Mouse (Mus musculus): ENCODE measurements around the gene Pm20d2.

The Pm20d2 gene

DNA sequence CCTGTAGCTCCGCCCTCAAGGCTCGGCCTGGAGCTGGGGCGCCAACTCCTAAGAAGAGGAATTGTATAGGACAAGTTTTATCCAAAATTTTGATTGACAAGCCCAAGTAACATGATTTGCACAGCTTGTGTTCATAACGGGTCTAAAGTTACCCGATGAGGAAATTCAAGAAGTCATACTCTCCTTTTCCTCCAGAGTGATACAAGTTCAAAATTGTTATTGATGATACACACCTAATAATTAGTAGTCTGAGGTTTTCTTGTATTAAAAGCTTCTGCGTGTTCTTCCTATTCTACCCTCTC, at the start of gene Pm20d2:
Gene Pm20d2 (minus strand): TSS at position 3 of the 302 bp plus-strand sequence.
- DNase-seq (ENCODE audit: low spot score) = no peak

DNA sequence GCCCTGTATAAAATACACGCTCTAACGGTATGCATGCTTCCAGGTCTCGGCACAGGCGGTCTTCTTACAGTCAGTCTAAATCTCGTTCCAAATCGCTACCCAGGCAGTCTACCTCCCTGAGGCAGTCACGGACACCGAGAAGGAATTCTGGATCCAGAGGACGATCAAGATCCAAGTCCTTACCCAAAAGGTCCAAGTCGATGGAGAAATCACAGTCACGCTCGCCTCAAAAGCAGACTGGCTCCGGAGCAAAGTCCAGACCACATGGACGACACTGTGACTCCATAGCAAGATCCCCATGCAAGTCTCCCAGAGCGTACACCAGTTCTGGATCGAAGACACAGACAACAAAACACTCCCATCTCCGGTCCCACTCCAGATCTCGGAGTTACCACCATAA, 41.3 kb upstream of the Pm20d2 start:
- no peak for DNase-seq (ENCODE audit: low spot score)

DNA sequence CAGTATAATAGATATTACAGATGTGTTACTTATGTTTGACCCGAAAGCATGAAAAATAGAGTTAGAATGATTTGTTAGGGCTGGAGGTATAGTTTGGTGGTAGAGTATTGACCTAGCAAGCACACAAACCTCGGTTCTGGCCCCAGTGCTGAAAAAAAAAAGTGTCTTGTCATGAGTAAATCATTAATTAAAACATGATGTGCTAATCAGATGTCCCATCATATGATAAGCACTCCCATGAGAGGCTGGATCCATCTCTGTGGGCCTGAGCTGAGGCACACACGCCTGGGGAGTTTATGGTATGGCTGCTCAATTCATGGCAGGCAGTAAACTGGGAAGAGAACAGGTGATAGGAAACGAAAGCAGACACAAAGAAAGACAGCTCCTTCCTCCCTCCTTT, 40.1 kb upstream of the Pm20d2 start:
- DNase-seq (ENCODE audit: low spot score) = no peak

DNA sequence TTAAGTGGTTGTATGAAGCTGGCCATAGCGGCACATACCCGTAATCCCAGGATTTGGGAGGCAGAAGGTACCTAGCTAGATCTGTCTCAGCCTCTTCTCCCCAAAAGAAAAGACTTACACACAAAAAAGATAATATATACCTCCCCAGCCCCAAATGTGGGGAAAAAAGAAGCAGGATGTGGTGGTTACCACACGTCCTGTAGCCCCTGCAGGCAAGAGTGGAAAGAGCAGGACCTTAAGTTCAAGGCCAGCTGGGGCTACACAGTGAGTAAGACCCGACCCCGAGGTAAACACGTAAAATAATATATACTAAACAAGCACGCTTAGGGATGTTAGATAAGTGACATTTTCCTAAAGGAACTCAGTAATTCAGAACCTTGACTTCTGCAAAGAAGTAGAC, 37.6 kb upstream of the Pm20d2 start:
- DNase-seq (ENCODE audit: low spot score) = no peak

DNA sequence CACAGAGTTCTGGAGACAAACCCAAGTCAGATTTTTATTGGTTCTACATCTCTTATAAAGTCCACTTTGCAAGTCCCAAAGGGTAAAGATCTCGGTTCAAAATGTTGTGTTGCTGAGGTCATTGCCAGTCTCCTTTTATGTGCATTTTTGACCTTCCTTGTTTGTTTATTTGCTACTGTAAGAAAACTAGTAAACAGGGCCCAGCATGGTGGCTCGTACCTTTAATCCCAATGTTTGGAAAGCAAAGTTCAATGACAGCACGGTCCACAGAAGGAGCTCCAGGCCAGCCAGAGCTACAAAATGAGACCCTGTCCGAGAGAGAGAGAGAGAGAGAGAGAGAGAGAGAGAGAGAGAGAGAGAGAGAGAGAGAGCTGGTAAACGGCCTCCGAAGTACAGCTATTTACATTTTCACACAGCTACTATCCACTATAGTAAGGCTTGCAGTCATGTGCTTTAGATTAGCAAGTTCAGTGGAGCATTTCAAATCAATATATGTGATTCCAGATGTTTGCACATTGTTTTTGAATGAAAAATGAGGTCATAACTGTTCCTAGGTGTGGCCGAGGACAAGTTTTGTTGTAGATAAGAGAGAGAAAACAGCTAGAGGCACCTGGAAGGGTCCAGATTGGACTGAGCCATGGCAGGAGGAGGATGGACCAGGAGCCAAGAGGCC, 34.6 kb upstream of the Pm20d2 start:
- no peak for DNase-seq (ENCODE audit: low spot score)

DNA sequence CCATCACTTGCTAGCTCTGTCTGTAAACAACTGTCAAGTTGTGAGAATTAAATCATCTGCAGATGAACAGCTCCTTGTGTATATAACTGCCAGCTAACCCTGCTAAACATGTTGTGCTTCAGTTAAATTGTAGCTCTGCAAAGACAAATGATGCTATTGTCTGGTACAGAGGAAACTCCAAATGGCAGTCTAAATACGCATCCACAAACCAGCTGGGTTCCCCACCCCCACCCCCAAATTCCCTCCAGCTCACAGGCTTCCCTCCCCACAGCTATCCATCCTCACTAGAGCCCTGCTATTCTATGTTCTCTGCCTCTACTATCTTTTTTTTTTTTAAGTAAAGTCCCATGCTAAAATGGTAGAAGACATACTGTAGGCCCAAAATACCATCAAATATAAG, 32.3 kb upstream of the Pm20d2 start:
- DNase-seq (ENCODE audit: low spot score) = no peak

DNA sequence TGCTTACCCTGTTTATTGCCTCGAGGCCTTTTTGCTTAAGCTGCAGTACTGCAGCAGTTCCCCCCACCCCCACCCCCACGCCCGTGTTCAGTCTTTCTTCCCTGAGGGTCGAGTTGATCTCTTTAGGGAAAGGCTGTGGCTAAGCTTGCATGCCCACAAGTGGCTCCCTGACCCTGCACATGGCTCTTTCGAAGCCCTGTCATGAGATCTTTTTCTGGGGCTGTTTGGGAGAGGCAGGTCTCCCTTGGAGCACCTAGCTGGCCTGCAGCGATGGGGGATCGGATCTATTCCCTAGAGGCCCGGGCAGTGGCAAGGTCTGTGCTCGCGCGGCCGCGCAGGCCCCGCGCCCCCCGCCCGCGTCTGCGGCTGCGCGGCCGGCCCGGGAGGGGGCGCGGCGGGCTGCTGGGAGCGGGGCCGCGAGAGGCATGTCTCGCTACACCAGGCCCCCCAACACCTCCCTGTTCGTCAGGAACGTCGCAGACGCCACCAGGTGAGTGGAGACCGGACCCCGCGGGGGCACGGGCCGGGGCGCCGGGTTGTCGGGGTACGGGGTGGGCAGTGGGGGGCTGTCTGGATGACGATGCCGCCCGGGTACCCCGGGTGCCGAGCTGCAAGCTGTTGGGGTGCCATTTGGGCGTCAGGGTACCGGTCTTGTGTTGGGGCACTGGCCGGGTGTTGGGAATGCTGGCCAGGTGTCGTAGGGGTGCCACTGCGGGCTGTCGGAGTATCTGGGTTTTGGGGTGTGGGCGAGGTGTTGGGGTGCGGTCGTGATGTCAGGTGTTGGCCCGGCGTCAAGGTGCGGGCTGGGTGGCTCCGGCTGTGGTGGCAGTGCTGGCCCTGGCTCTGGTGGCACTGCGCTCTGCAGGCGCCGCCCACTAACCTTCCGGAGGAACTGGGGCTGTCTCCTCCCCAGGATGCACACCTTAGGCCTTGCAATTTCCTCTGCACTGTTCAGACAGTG, 19.6 kb upstream of the Pm20d2 start, which contains the start of gene Srsf12:
Gene Srsf12 (plus strand): TSS at position 111 of the 961 bp plus-strand sequence.
- peak; percentile 64 for DNase-seq (ENCODE audit: low spot score)

DNA sequence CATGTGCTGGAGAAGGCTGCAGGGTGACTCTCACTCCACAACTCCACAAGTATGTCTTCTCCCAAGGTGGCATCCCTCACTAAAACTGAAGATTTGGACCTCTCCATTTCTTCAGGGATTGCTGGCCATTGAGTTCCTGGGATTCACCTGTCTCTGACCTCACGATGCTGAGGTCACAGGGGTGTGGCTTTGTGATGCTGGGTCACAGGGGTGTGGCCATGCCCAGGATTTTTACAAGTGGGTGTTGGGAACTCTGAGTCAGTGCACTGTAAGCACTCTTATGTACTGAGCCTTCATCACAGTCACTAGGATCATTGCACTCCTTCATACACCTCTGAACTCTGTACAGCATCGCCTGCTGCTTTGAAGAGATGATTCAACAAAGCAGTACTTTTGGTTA, 18.0 kb upstream of the Pm20d2 start:
- no peak for DNase-seq (ENCODE audit: low spot score)

DNA sequence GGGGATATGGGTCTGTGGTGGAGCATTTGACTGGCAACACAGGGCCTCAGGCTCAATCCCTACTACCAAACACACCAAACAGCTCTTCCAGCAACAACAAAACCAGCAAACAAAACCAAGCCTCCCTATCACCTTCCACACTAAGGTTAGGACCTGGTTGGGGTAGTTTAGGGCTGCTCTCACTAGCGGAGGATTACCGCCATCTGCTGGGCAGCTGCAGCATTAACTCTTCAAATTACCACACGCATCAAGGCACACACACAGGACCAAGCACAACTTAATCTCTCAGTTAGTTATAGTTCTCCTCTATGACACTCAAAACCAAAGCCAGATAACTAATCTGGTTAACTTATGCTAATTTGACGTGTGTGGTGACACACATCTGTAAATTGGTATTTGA, 15.1 kb upstream of the Pm20d2 start:
- peak; percentile 86 for DNase-seq (ENCODE audit: low spot score)

DNA sequence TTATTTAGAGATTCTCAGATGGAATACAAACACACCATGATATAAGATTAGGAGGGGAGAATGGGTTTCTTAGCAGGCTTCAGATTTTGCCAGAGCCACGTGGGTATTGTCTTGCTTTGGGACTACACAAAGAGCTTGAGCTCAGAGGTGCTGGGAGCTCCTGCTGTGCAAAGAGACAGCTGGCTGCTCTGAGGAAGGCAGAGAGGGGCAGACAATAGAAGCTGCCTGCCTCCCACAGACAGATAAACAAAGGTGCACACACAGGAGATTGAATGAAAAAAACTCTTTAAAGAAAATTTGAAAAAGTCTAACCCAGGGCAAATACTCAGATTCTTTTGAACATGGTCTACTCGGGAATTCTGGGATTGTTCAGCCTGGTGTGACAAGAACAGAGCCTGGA, 8.6 kb upstream of the Pm20d2 start:
- DNase-seq (ENCODE audit: low spot score) = no peak

DNA sequence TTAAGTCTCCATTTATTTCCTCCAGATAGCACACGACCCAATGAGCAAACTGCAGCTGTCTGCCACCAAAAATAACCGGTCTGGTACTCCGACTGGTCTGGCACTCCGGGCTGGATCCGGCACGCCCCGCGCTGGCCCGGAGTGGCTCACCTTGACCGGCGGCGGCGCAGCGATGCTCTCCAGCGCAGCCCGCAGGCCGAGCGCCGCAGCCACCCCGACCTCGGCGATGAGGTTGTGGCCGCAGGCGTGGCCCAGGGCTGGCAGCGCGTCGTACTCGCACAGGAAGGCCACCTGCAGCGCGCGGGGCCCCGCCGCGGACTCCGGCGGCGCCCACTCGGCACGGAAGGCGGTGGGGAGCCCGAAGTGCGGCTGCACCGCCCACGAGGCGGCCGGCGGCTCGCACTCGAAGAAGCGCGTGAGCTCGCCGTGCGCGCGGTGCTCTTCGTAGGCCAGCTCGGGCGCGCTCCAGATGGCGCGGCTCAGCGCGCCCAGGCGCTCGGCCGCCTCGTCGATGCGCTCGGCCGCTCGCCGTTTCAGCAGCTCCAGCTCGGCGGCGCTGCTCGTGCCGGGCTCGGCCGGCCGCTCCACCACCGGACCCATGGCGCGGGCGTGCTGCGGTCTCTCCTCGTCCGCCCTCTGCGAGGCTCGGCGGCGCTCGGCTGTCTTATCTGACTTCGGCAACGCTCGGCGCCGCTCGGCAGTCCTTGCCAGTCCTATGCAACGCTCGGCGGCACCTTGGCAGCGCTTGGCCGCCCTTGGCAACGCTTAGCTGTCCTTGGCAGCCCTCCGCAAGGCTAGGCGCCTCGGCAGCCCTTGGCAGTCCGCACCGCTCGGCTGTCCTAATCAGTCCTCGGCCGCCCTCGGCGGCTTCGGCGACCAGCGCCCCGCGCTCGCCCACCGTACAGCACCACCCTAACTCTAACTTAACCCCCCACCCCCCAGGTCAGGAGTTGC, 479 bp downstream of the Pm20d2 start:
- peak; percentile 82 for DNase-seq (ENCODE audit: low spot score)

DNA sequence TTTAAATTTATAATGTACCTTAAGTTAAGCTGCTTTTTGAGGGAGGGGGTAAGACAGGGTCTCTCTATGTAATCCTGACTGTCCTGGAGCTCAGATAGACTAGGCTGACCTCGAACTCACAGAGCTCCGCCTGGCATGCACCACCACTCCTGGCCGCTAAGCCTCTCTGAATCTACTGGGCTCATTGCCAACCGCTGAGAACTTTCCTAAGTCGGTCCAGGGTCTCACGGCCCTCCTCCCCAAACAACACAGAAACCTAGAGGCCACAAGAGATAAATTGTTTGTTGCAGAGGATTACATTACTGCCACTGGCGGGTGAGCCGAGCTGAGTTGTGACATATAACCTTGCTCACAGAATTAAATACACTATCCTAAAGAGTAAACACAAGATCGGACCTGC, 1.4 kb downstream of the Pm20d2 start:
- peak; percentile 59 for DNase-seq (ENCODE audit: low spot score)

DNA sequence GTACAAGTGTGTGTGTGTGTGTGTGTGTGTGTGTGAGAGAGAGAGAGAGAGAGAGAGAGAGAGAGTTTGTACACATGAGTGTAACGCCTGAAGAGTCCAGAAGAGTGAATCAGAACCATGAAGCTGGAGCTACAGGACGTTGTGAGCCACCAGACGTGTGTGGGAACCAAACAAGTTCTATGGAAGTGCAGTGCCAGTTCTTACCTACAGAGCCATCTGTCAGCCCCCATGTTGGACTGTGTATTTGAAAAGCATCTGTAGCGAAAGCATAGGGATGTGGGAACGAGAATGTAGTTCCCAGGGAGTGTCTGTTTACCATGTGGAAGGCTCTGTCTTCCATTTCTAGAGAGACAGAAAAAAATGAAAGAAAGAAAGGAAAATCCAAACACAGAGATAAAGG, 6.1 kb downstream of the Pm20d2 start:
- DNase-seq (ENCODE audit: low spot score) = no peak

DNA sequence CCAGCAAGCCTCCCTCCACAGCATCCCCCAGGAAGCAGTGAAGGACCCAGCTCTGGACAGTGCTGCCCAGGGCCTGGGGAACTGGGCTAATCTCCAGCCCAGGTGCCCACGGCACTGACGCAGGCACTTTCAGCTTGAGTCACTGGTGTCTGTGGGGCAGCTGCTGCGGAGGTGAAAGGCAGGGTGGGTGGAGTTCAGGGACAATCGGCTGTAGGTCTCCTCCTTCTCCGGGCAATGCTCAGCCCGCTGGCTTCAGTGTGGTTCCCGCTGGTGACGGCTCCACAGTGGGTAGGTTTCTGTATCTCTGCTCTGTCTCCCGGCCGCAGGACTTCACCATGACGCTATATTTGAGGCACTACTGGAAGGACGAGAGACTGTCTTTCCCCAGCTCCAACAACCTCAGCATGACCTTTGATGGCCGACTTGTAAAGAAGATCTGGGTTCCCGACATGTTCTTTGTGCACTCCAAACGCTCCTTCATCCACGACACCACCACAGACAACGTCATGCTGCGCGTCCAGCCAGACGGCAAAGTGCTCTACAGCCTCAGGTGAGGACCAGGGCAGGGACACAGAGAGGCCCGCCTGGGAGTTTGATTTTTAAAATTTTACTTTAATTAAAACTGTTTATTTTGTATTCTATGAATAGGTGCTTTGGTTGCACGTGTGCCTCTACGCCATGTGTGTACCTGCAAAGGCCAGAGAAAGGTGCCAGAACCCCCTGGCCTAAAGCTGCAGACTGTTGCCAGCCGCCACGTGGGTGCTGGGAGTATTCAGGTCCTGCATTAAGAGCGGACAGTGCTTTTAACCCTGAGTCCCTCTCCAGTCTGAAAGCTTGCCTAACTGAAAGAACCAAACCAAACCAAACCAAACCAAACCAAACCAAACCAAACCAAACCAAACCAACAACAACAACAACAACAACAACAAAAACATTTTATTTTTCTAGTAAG, 37.2 kb downstream of the Pm20d2 start:
- no peak for DNase-seq (ENCODE audit: low spot score)

DNA sequence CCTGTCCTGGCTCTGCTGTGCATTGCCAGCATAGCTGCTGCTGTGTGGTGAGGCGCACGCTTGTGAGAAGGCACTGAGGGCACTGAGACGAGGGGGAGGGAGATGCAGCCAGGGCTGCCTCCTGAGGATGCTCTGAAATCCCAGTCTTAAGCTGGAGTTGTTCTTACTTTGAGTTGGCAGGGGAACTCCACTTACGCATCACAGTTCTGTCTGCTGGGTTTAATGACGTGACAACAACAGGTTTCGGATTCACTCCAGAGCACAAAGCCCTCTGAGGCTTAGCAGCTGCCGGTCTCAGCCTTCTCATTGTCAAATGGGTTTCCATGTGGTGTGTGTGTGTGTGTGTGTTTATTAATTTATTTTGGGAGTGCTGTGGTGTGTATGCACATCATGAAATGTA, 40.4 kb downstream of the Pm20d2 start:
- DNase-seq (ENCODE audit: low spot score) = no peak

DNA sequence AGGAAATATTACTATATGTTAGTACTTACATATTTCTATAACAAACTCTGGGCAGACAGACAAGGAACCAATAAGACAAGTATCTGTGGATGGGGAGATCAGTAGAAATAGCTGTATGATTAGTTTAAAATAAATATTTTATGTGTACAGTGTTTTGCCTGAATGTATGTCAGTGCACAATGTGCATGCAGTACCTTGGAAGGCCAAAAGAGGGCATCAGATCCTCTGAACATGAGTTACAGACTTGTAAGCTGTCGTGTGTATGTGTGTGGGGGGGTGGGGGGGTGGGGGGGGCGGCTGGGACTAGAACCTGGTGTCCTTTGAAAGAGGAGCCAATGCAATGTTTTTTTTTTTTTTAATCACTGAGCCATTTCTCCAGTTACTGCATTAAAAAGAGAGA, 41.7 kb downstream of the Pm20d2 start:
- DNase-seq (ENCODE audit: low spot score) = peak; percentile 77

DNA sequence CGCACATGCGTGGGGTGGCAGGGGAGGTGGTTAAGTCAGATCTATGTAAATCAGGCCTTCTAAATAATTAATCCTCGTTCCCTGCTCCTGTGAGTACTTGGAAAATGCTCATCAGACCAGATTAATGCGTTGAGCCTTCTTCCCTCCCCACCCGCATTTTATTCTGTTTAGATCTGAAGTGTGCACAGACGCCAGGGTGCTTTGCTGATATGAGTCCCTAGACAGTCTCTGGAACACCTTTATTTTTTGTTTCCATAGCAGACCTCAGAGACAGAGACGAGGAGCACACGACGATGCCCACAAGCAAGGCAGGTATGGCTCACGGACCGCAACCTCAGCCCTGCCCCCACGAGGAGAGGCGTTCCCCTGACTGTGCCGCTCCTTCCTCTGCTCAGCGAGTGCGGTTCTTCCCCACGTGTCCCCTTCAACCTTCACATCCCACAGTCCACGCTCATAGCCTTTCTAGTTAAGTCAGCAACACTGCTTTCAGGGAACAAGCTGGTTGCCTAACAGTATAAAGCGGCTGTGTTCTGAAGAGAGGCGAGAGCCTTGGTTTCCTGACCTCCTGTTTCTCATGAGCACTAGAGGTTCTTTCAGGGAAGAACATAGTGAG, 42.8 kb downstream of the Pm20d2 start:
- DNase-seq (ENCODE audit: low spot score) = peak; percentile 36

DNA sequence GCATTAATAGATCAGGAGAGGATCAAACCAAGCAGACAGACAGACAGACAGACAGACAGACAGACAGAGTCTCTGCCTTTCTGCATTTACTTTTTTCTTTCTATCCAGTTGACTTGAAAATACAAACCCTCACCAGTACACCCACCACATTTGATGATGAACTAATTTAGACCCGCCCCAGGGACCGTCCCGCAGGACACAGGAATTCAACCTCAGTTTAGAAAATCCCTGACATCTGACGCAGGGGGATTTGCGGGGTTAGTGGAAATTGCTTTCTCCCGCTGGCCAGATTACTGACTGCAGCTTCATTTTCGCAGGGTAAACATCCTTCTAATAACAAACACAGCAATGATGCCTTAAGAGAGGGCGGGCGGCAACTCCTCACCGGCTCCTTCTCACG, 57.3 kb downstream of the Pm20d2 start, which contains the start of gene Gabrr1:
Gene Gabrr1 (plus strand): TSS at position 301 of the 400 bp plus-strand sequence.
- DNase-seq (ENCODE audit: low spot score) = no peak

DNA sequence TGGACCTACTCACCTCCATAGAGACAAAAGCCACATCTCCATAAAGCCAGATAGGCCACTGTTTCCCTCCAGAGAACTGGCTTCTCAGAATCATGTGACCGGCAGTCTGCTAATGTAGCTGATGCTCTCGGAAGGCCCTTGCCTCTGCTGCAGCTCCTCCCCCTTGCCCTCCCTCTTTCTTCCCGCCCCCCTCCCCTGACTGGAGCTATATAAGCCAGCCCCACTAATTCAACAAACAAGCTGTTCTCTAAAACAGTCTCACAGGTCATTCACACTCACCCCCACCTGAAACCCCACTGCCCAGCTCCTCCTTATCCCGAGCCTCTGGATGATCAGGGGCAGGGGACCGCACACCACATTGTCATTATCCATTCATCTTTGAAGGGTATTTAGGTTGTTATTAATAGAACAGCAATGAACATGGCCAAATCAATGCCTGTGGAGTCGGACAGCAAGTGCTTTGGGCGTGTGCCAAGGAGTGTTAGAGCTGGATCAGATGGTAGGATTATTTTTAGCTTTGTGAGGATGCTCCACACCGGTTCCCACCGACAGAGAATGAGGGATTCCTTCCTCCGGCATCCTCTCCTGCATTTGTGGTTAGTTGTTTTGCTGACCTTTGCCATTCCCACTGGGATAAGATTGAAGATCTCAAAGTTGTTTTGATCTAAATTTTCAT, 64.0 kb downstream of the Pm20d2 start:
- no peak for DNase-seq (ENCODE audit: low spot score)

DNA sequence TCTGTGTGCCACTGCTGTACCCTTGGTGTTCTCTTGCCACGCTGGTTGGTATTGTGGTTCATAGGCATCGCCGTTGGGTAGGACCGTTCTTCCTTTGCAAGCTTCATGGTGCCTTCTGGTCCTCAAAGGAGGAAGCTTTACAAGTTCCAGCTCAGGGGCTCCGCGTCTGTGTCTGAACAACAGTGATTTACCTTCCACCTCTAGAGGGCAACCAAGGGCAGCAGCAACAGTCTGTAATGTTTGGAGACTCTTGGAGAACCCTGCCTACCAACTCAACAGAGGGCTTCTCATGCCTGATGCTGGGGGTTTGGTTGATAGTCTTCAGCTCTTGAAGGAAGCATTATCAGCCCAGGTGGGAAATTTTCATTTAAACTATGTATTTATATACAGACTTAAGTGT, 65.0 kb downstream of the Pm20d2 start:
- peak; percentile 44 for DNase-seq (ENCODE audit: low spot score)
